Mouse (Mus musculus): Measurements from ENCODE around the gene Bicral.

DNA sequence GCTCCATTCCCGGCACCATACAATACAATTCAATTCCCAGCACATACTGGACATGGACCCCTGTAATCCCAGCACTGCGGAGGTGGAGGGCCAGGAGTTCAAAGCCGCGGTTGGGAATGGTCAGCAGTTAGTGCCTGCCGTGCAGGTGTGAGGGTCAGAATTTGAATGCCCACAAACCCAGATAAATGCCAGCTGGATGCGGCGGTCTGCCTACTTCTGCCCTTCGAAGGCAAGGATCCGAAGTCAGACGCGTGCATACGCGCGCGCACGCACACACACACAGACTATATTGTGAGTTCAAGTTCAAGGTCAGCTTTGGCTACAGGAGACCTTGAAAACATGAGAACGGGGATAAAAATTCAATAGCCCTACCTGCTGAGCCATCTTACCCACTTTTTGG, 86.7 kb downstream of the Bicral start:
- no peak for TF ChIP-seq POLR2A (IDR thresholded peaks at IDR 0.05; ENCODE audit: borderline replicate concordance, extremely low read depth, low read depth, low read length)
- TF ChIP-seq CTCF (IDR thresholded peaks at IDR 0.05; ENCODE audit: insufficient read depth, low read length) = no peak
